Comparison of ENCODE assay signal across 8 mouse cellular contexts in genomic region chr7:144938661-144939343, GRCm38 (mm10). TPM values are rescaled to one million over a fixed set of nuclear protein-coding genes. Genes with fewer than 3 reads are reported as not detected.
DNase-seq lines count a peak whose midpoint lies in the region; ATAC-seq and TF ChIP-seq lines count a peak whose summit lies in the region.

No protein-coding gene starts in this region.

- H3K9me3 ChIP-seq in ES-E14 (ENCODE audit: control insufficient read depth, insufficient read depth, low read depth, low read length): no peaks in the 10 kb centered on the region
- H3K9me3 ChIP-seq in heart, embryonic 11.5 days (replicated peaks; ENCODE audit: control insufficient read depth, low read length): no peaks in the 10 kb centered on the region
- H3K9me3 ChIP-seq in midbrain, embryonic 15.5 days: no peaks in the 10 kb centered on the region

- H3K27me3 ChIP-seq in cerebellum, adult 2 months (ENCODE audit: control insufficient read depth, insufficient read depth, low read length): peaks cover 3% of the 10 kb centered on the region; the same call in 1 of the 2 replicates
- 0 out of 2 replicates have a peak, but pooled peaks cover 3% of the 10 kb centered on the region for H3K27me3 ChIP-seq in heart, embryonic 11.5 days (ENCODE audit: control insufficient read depth, insufficient read depth, low read length)
- peaks cover 42% of the 10 kb centered on the region for H3K27me3 ChIP-seq in midbrain, embryonic 15.5 days (replicated peaks)

- peaks cover 25% of the 10 kb centered on the region for H3K4me1 ChIP-seq in cerebellum, adult 2 months (ENCODE audit: control insufficient read depth, insufficient read depth, low read length)
- no peaks in the 10 kb centered on the region; a peak in 2 of 4 replicates for H3K4me1 ChIP-seq in ES-E14 (ENCODE audit: control insufficient read depth in 2 of 2, insufficient read depth in 2 of 2, low read length in 2 of 2, poor library complexity in 1 of 2)
- H3K4me1 ChIP-seq in heart, embryonic 11.5 days (ENCODE audit: control insufficient read depth, insufficient read depth, low read length): peaks cover 19% of the 10 kb centered on the region
- H3K4me1 ChIP-seq in midbrain, embryonic 15.5 days: peaks cover 74% of the 10 kb centered on the region

- H3K36me3 ChIP-seq in ES-E14 (ENCODE audit: control insufficient read depth, insufficient read depth, low read length, poor library complexity, severe bottlenecking): peaks cover 39% of the 10 kb centered on the region
- H3K36me3 ChIP-seq in heart, embryonic 11.5 days (ENCODE audit: control insufficient read depth, insufficient read depth, low read length): peaks cover 19% of the 10 kb centered on the region
- H3K36me3 ChIP-seq in midbrain, embryonic 15.5 days (replicated peaks): no peaks in the 10 kb centered on the region

- 2% methylated on average over 32 of the region's 32 CpGs for WGBS in cerebellum, adult 2 months
- WGBS in heart, embryonic 11.5 days (ENCODE audit: insufficient replicate concordance): under 1% methylated on average over 32 of the region's 32 CpGs
- under 1% methylated on average over 32 of the region's 32 CpGs for WGBS in midbrain, embryonic 15.5 days

- no peak for TF ChIP-seq CTCF in cerebellum, adult 2 months (IDR thresholded peaks at IDR 0.05; ENCODE audit: borderline replicate concordance, insufficient read depth, low read depth, low read length)

- H3K4me2 ChIP-seq in heart, embryonic 11.5 days: peak overlapping the region; percentile 98
- peak overlapping the region; percentile 96 for H3K4me2 ChIP-seq in midbrain, embryonic 15.5 days

- no peak for DNase-seq in cerebellum, adult 2 months
- DNase-seq in cerebellum, adult 11 months: no peak
- no peak for DNase-seq in ES-E14 (ENCODE audit: low read depth, low spot score)
- peak; percentile 54 for DNase-seq in kidney, postnatal 10 days
- DNase-seq in urinary bladder, postnatal 14 days (ENCODE audit: low spot score): no peak
- DNase-seq in gastrocnemius, postnatal 25 days: no peak

- no peak overlapping the region for H3K27ac ChIP-seq in cerebellum, adult 2 months (ENCODE audit: insufficient read depth, low read length)
- H3K27ac ChIP-seq in ES-E14 (ENCODE audit: insufficient read depth, low read depth, low read length, poor library complexity, severe bottlenecking): no peak overlapping the region
- peak overlapping the region; percentile 97 for H3K27ac ChIP-seq in heart, embryonic 11.5 days (ENCODE audit: low read depth, low read length)
- H3K27ac ChIP-seq in midbrain, embryonic 15.5 days: peak overlapping the region; percentile 34

- ATAC-seq in heart, embryonic 11.5 days (replicated peaks; ENCODE audit: insufficient number of reproducible peaks, low FRiP score, low TSS enrichment): no peak
- ATAC-seq in midbrain, embryonic 15.5 days (replicated peaks): no peak

- TF ChIP-seq POLR2A in cerebellum, adult 2 months (IDR thresholded peaks at IDR 0.05; ENCODE audit: borderline replicate concordance, insufficient read depth, low read length): no peak

- H3K9ac ChIP-seq in ES-E14 (ENCODE audit: insufficient read depth, low read depth, low read length, poor library complexity, severe bottlenecking): peak overlapping the region; percentile 76
- peak overlapping the region; percentile 96 for H3K9ac ChIP-seq in heart, embryonic 11.5 days (ENCODE audit: low read depth, low read length)
- H3K9ac ChIP-seq in midbrain, embryonic 15.5 days: peak overlapping the region; percentile 4

- peak overlapping the region; percentile 87 for H3K4me3 ChIP-seq in cerebellum, adult 2 months (replicated peaks; ENCODE audit: insufficient read depth, low read depth, low read length)
- peak overlapping the region; percentile 75 to 82 for H3K4me3 ChIP-seq in ES-E14 (ENCODE audit: insufficient read depth in 1 of 2, low read depth in 1 of 2, low read length in 2 of 2, poor library complexity in 1 of 2, severe bottlenecking in 1 of 2)
- peak overlapping the region; percentile 79 for H3K4me3 ChIP-seq in heart, embryonic 11.5 days (ENCODE audit: low read depth, low read length)
- peak overlapping the region; percentile 47 for H3K4me3 ChIP-seq in midbrain, embryonic 15.5 days

- in situ Hi-C loops in ES-E14 (cut with MboI; ENCODE audit: low sequenced_read_pairs in 2 of 2, unreplicated experiment in 2 of 2): loop anchor here (5.0 to 10.0 kb wide), 3 partner anchors 176 to 306 kb away; no protein-coding TSS in a partner anchor

TF ChIP-seq in ES-E14, 5 proteins besides CTCF, POLR2A, EP300 and RAD21:
- TF ChIP-seq ZNF384 (IDR thresholded peaks at IDR 0.05; ENCODE audit: low read depth, low read length) (no peak), HCFC1 (IDR thresholded peaks at IDR 0.05; ENCODE audit: borderline replicate concordance, insufficient read depth, low read length) (no peak), MAFK (IDR thresholded peaks at IDR 0.05; ENCODE audit: insufficient read depth, low read depth, low read length) (no peak), CHD2 (IDR thresholded peaks at IDR 0.05; ENCODE audit: low read depth, low read length) (no peak), ZC3H11A (IDR thresholded peaks at IDR 0.05; ENCODE audit: borderline replicate concordance, low read depth, low read length) (no peak)

RNA-seq across cellular contexts. Expression of gene Ccnd1, which starts 0.9 kb away (rescaled TPM):
- 21.8 and 23.1 TPM in 2 replicates for polyA plus RNA-seq in cerebellum, adult 2 months (2012; rRNA removed)
- total RNA-seq in ES-E14 (2012; rRNA removed): 57.6 and 65.9 TPM in 2 replicates
- 71.3 and 100 TPM in 2 replicates for polyA plus RNA-seq in heart, embryonic 11.5 days (2014; fragmentation: Nextera tagmentation; extraction: Ambion mirVana)
- 39.4 and 40.8 TPM in 2 replicates for polyA plus RNA-seq in midbrain, embryonic 15.5 days (2015; fragmentation: Nextera tagmentation; extraction: Ambion mirVana)
- total RNA-seq in gastrocnemius, postnatal 25 days (2021): 10 to 100 TPM; 11.4 to 14.1 TPM

RNA-seq across cellular contexts. Expression of gene LTO1, which starts 23.9 kb away (rescaled TPM):
- 38.0 and 45.8 TPM in 2 replicates for polyA plus RNA-seq in cerebellum, adult 2 months (2012; rRNA removed)
- 23.9 TPM in 2 replicates for total RNA-seq in ES-E14 (2012; rRNA removed)
- 17.1 and 21.2 TPM in 2 replicates for polyA plus RNA-seq in heart, embryonic 11.5 days (2014; fragmentation: Nextera tagmentation; extraction: Ambion mirVana)
- 32.2 and 33.6 TPM in 2 replicates for polyA plus RNA-seq in midbrain, embryonic 15.5 days (2015; fragmentation: Nextera tagmentation; extraction: Ambion mirVana)
- 1 to 10 TPM; 7.0 to 8.4 TPM for total RNA-seq in gastrocnemius, postnatal 25 days (2021)

RNA-seq across cellular contexts. Expression of gene Fgf15, which starts 42.5 kb away (rescaled TPM):
- polyA plus RNA-seq in cerebellum, adult 2 months (2012; rRNA removed): not detected in 2 replicates
- total RNA-seq in ES-E14 (2012; rRNA removed): 10.8 and 43.2 TPM in 2 replicates
- 0.11 and 0.13 TPM in 2 replicates for polyA plus RNA-seq in heart, embryonic 11.5 days (2014; fragmentation: Nextera tagmentation; extraction: Ambion mirVana)
- 26.7 and 26.8 TPM in 2 replicates for polyA plus RNA-seq in midbrain, embryonic 15.5 days (2015; fragmentation: Nextera tagmentation; extraction: Ambion mirVana)
- total RNA-seq in gastrocnemius, postnatal 25 days (2021): not detected

Comparison
In these comparisons a context has a peak if more than half of its experiments do, and no peak if none do; other contexts are left out.
1. H3K27ac ChIP-seq: peak in heart, embryonic 11.5 days (single experiment) and midbrain, embryonic 15.5 days (single experiment); none in cerebellum, adult 2 months (single experiment) and ES-E14 (single experiment).
2. H3K9ac ChIP-seq: peak in every context shown above with its lines; median percentile 96 in heart, embryonic 11.5 days; 76 in ES-E14; 4 in midbrain, embryonic 15.5 days.
3. RNA of gene Fgf15, which starts 42.5 kb away (polyA plus RNA-seq): 26.7 to 26.8 TPM in midbrain, embryonic 15.5 days; 0.11 to 0.13 TPM in heart, embryonic 11.5 days and not detected in cerebellum, adult 2 months; every median in the first group is over 10 times any median in the second.
4. Peak in every context shown above with its lines, with median percentiles within 50 percentile points of each other: H3K4me3 ChIP-seq.